Mouse (Mus musculus) thymus, postnatal 0 days (tissue): ENCODE measurements around the gene Thbs3. TPM values are rescaled to one million over a fixed set of nuclear protein-coding genes. Genes with fewer than 3 reads are reported as not detected.

Source experiments
- DNase-seq: peaks from one replicate; pipeline ENCODE4 v3.0.0-alpha.2; 2015; ENCODE audit warnings: low spot score
- polyA plus RNA-seq: library from polyadenylated mRNA; unstranded; fragments of >200 nt; fragmentation: Nextera tagmentation; extraction: Ambion mirVana; gene quantifications from 2 replicates; pipeline ENCODE4 v1.2.1, GENCODE M21; 2015

Thbs3 gene
- polyA plus RNA-seq, 1 experiment from 2014 or later, result 6.2 TPM

DNA sequence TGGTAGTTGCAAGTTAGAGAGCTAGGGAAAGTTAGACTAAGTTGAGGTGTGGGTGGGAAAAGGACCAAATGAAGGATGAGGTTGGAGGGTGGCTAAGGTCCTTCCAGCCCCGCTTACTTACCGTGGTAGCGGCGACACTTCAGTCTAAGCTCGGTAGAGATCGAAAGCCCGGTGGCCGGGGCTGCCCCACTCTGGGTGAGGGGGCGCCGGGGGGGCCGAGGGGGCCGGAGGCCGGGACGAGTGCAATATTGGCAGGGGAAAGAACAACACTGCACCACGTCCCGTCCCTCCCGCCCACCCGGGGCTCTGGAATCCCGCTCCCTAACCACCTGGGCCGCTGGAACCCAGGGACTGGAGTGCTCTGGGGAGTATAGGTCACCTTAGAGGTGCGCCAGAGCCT, 11.9 kb downstream of the Thbs3 start, which contains the start of gene Mtx1:
Gene Mtx1, minus strand, starts transcription at position 189 of the 400 bp plus-strand sequence.
- DNase-seq, result no peak

GRCm38 (mm10) chr3:89227307-89228179, 12.6 kb downstream of the Thbs3 start:
- peak; percentile 48 for DNase-seq

- peak; percentile 84 for DNase-seq
These were observed 13.2 kb downstream of the Thbs3 start for GRCm38 (mm10) chr3:89228180-89228549.

GRCm38 (mm10) chr3:89228836-89229235, 13.9 kb downstream of the Thbs3 start, which contains the start of gene Muc1:
Gene Muc1 (plus strand): TSS chr3:89229057.
- DNase-seq, result no peak

DNA sequence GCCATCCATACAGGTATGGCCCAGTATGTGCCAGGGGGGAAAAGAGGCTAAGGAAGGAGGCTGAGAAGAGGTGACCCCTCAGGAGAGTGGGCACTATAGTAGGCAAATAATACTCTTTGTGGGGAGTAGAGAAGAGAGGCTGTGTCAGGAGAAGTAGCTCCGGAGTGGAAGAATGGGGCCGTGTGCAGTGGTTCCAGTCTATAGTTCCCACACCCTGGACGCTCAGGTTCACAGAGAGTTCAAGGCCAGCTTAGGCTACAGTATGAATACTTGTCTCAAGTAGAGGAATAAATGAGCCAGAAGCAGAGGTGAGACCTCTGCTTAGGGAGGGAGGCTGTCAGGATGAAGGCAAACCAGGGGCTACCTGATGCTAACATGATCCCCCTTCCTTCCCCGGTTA, 14.3 kb downstream of the Thbs3 start:
- no peak for DNase-seq

DNA sequence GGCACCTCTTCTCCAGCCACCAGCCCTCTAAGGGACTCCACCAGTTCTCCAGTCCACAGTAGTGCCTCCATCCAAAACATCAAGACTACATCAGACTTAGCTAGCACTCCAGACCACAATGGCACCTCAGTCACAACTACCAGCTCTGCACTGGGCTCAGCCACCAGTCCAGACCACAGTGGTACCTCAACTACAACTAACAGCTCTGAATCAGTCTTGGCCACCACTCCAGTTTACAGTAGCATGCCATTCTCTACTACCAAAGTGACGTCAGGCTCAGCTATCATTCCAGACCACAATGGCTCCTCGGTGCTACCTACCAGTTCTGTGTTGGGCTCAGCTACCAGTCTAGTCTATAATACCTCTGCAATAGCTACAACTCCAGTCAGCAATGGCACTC, 15.6 kb downstream of the Thbs3 start:
- no peak for DNase-seq

GRCm38 (mm10) chr3:89231345-89231744, 16.4 kb downstream of the Thbs3 start:
- DNase-seq, result no peak

DNA sequence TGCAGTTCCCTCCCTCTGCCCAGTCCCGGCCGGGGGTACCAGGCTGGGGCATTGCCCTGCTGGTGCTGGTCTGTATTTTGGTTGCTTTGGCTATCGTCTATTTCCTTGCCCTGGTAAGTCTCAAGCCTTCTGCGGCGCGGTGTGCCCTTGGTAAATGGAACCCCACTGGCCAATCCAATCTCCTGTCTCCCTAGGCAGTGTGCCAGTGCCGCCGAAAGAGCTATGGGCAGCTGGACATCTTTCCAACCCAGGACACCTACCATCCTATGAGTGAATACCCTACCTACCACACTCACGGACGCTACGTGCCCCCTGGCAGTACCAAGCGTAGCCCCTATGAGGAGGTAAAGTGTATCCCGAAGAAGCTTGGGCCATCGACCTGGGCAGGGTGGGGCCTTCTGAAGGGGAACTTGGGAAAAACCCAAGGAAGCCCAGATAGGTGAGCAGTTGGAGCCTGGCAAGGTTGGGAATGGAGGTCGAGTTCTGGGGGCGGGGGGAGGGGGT, 16.8 kb downstream of the Thbs3 start:
- DNase-seq, result no peak

- DNase-seq, result no peak
These were observed 17.6 kb downstream of the Thbs3 start for GRCm38 (mm10) chr3:89232614-89233013.

DNA sequence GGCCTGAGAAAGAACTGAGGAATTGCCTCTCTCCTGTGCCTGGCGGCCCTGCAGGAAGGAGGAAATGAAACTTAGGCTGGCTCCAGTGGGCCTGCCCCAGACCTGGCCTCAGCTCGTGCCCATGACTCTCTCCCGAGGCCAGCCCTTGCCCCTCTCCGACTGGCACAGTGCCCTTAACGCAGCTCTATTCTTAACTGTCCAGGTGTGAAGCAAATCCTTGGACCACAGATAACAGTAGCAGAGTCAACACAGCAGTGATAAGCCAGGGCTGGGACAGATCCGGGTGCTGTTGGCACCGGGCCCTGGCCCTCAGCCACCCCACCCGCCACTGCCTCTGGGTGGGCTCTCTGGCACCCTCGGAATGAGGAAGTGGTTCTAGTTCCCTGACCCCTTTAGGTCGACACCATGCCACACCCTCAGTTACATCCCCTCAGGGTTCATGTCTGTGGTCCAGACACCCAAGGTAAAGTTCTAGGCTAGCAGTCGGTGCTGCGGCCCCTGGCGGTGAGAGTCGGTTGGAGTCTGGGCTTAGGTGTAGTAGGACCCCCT, 18.7 kb downstream of the Thbs3 start:
- no peak for DNase-seq

DNA sequence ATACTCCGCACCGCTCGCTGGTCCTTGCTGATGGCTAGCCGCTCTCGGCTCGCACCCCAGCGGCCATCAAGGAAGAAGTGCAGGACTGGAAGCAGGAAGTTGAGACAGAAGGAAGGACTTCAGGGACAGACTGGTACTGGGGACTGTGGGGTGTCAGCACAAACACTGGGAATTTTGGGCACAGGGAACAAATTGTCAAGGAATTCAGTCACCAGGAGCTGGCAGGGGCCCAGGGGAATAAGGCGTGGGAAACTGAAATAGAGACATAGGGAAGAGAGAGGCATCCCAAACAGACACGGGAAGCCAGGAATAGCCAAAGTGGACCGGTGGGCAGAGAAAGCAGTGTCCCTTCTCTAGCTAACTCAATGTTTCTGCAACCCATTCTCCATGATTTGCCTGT, 21.5 kb downstream of the Thbs3 start:
- no peak for DNase-seq

- no peak for DNase-seq
These were observed 22.7 kb downstream of the Thbs3 start for GRCm38 (mm10) chr3:89237682-89238081.

DNA sequence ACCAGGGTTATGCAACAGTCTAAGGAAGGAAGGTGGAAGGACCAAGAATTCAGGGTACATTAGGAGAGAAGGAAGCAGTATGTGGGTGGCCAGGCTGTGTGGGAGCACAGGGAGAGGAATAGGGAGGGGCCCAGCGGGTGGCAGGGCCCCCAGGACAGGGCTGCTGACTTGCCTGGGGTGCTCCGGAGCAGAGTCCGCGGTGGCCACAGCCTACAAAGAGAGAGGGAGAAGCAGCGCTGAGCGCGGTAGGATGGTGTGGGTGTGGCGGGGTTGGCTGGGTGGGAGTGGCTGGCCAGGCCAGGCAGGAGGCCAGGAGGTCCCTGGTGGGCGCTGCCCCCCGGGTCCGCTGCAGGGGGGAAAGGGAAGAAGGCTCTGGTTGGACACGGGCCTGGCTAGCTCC, 23.5 kb downstream of the Thbs3 start:
- DNase-seq, result no peak

GRCm38 (mm10) chr3:89242331-89242895, 27.4 kb downstream of the Thbs3 start:
- DNase-seq, result peak; percentile 26

DNA sequence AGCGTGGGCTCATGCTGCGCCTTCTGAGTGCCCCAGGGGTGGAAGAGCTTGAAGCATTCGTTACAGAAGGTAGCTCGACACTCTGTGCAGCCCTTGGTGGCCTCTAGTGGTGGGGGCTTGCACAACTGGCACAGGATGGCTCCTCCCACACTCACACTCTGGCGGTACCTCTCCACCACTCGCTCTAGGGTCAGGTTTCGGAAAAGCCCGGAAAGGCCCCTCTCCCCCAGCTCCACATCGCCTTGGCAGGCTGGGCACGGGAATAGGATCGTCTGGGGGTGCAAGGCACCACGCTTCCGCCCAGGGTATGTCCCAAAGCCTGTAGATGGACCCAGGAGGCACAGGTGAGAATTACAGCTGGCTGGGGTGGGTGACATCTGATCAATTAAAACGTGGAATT, 28.6 kb downstream of the Thbs3 start:
- peak; percentile 83 for DNase-seq

DNA sequence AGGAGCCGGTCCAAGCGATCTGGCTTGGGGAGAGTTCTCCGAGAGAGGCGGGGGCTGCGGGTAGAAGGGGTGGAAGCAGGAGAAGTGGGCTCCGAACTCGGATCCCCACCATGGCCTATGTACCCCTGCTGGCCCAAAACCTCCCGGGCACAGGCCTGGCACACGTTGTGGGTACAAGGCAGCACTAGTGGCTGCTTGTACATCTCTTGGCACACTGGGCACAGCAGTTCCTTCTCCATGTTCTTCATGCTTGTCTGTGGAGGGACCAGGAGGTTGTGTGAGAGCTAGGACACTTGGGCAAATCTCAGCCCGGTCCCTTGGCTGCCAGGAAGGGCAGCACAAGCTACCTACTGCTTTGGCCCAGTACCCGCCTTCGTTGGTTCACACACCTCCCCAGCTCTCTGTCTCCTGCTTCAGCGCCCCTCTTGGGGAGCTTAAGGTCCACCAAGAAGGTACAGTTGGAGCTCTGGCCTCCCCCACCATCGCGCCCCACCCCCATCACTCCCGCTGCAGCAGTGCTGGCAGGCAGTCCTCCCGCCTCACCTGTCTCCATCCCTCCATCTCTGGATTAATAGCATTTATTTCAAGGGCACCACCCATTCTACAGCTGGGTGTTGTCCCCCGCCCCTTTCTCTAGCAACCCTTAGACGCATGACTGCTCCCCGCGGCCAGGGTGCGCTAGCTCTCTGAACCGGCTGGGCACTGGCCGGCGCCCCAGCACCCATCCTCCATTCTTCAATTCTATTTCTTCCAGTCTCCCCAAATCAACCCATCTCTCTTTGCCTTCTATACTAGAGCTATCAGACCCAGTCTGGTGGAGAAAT, 29.4 kb downstream of the Thbs3 start:
- no peak for DNase-seq

- peak; percentile 71 for DNase-seq
These were observed 30.2 kb downstream of the Thbs3 start for GRCm38 (mm10) chr3:89244982-89245687.

DNA sequence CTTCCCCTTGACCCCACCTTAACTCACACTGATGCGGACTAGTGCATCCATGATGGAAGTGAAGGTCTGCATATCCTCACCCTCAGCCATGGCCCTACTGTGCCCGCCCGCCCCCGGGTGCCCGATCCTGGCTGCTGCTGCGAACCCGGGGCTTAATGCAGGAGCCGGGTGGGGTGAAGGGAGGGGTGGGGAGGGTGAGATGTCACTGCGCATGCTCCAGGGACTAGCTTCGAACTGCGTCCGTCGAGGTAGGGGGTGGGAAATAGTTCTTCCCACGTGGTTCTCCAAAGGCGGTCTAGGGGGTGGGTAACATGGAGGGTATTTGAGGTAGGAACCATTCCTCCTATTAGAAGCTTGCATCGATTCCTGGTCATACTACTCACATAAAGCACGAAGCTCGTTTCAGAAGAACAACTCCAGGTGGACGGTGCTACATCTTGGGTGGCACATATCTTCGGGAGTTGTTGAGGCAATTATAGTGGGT, 30.8 kb downstream of the Thbs3 start, which contains the start of gene Krtcap2:
Gene Krtcap2, plus strand, starts transcription at position 279 of the 484 bp plus-strand sequence.
- DNase-seq, result peak; percentile 53

GRCm38 (mm10) chr3:89246261-89247100, 31.5 kb downstream of the Thbs3 start, which contains the start of gene Trim46:
Gene Trim46 (minus strand): TSS chr3:89246309.
- DNase-seq, result peak; percentile 89
